ENCODE assay signal across 1 mouse cellular context in genomic region chr2:25533707-25534106, GRCm38 (mm10).
TF ChIP-seq lines count a peak whose summit lies in the region.

No protein-coding gene starts in this region.

TF ChIP-seq in CH12.LX, 34 proteins besides CTCF, POLR2A, EP300 and RAD21:
- TF ChIP-seq USF1 (IDR thresholded peaks at IDR 0.05; ENCODE audit: low read depth, low read length) (no peak), NELFE (IDR thresholded peaks at IDR 0.05; ENCODE audit: low read depth, low read length) (0 out of 2 replicates have a peak, but pooled peaks have one; percentile 1)
